8 mouse cellular contexts compared by ENCODE assay signal in genomic region chr5:74195614-74196306, GRCm38 (mm10). TPM values are rescaled to one million over a fixed set of nuclear protein-coding genes. Genes with fewer than 3 reads are reported as not detected.
DNase-seq lines count a peak whose midpoint lies in the region; ATAC-seq and TF ChIP-seq lines count a peak whose summit lies in the region.

No protein-coding gene starts in this region.

- ATAC-seq in kidney, embryonic 16.5 days (ENCODE audit: low FRiP score, low TSS enrichment): peak; percentile 20
- ATAC-seq in heart, postnatal 0 days (ENCODE audit: insufficient read depth, low read depth): peak; percentile 12
- ATAC-seq in erythroid progenitor cell, adult 5-6 weeks (replicated peaks; ENCODE audit: low FRiP score, poor library complexity, severe bottlenecking): no peak

- peak overlapping the region; percentile 63 for H3K27ac ChIP-seq in kidney, embryonic 16.5 days (ENCODE audit: low read length)
- no peak overlapping the region for H3K27ac ChIP-seq in brown adipose tissue, adult 24 weeks (replicated peaks; ENCODE audit: low read depth, low read length)
- H3K27ac ChIP-seq in heart, postnatal 0 days (ENCODE audit: low read depth): peak overlapping the region; percentile 95

- peak overlapping the region; percentile 98 for H3K4me2 ChIP-seq in kidney, embryonic 16.5 days (replicated peaks; ENCODE audit: low read depth, low read length)
- peak overlapping the region; percentile 83 for H3K4me2 ChIP-seq in heart, postnatal 0 days (ENCODE audit: low read depth, low read length)

- TF ChIP-seq CTCF in heart, postnatal 0 days (IDR thresholded peaks at IDR 0.05; ENCODE audit: low read depth): no peak

- no peaks in the 10 kb centered on the region for H3K27me3 ChIP-seq in kidney, embryonic 16.5 days (ENCODE audit: insufficient read depth, low read length)
- no peaks in the 10 kb centered on the region for H3K27me3 ChIP-seq in heart, postnatal 0 days (ENCODE audit: control insufficient read depth, insufficient read depth, low read length)

- H3K4me3 ChIP-seq in kidney, embryonic 16.5 days (ENCODE audit: low read length): peak overlapping the region; percentile 68
- H3K4me3 ChIP-seq in brown adipose tissue, adult 24 weeks (ENCODE audit: insufficient read depth, low read depth, low read length): peak overlapping the region; percentile 90
- peak overlapping the region; percentile 64 for H3K4me3 ChIP-seq in heart, postnatal 0 days (ENCODE audit: low read depth, low read length)

- no peaks in the 10 kb centered on the region for H3K9me3 ChIP-seq in kidney, embryonic 16.5 days (ENCODE audit: low read length)
- no peaks in the 10 kb centered on the region for H3K9me3 ChIP-seq in heart, postnatal 0 days (replicated peaks; ENCODE audit: control insufficient read depth, low read length)

- WGBS in kidney, embryonic 16.5 days: 1% methylated on average over 27 of the region's 27 CpGs
- WGBS in heart, postnatal 0 days: 2% methylated on average over 27 of the region's 27 CpGs

- peaks cover 27% of the 10 kb centered on the region for H3K36me3 ChIP-seq in kidney, embryonic 16.5 days (ENCODE audit: insufficient read depth, low read length)
- peaks cover 28% of the 10 kb centered on the region for H3K36me3 ChIP-seq in heart, postnatal 0 days (replicated peaks; ENCODE audit: control insufficient read depth, insufficient read depth, low read length)

- H3K4me1 ChIP-seq in kidney, embryonic 16.5 days (ENCODE audit: insufficient read depth, low read length): peaks cover 45% of the 10 kb centered on the region
- peaks cover 3% of the 10 kb centered on the region for H3K4me1 ChIP-seq in brown adipose tissue, adult 24 weeks (ENCODE audit: control insufficient read depth, insufficient read depth, insufficient read length, low read length)
- H3K4me1 ChIP-seq in heart, postnatal 0 days (ENCODE audit: control insufficient read depth, insufficient read depth): peaks cover 28% of the 10 kb centered on the region

- peak overlapping the region; percentile 89 for H3K9ac ChIP-seq in kidney, embryonic 16.5 days (replicated peaks; ENCODE audit: low read length)
- peak overlapping the region; percentile 75 for H3K9ac ChIP-seq in heart, postnatal 0 days (replicated peaks; ENCODE audit: low read depth, low read length)

- 0 out of 2 replicates have a peak, but pooled peaks have one; percentile 13 for TF ChIP-seq EP300 in heart, postnatal 0 days (IDR thresholded peaks at IDR 0.05; ENCODE audit: low read depth)

- DNase-seq in kidney, adult 9 months: no peak
- DNase-seq in heart, postnatal 0 days (ENCODE audit: low spot score): no peak
- peak; percentile 56 for DNase-seq in mesoderm, embryonic 11.5 days (ENCODE audit: low read depth, low spot score)
- no peak for DNase-seq in frontal cortex, postnatal 36 days (ENCODE audit: low spot score in 2 of 2)
- no peak for DNase-seq in urinary bladder, postnatal 4 days (ENCODE audit: low spot score in 2 of 2)

RNA-seq across cellular contexts. Expression of gene Rasl11b, which starts 0.7 kb away (rescaled TPM):
- polyA plus RNA-seq in kidney, embryonic 16.5 days (2015; fragmentation: Nextera tagmentation; extraction: Ambion mirVana): 75.1 and 78.0 TPM in 2 replicates
- 1.1 and 1.7 TPM in 2 replicates for polyA plus RNA-seq in brown adipose tissue, adult 24 weeks (2012; ENCODE audit: insufficient read depth, insufficient read length, missing spikeins)
- 22.8 and 24.5 TPM in 2 replicates for total RNA-seq in heart, postnatal 0 days (2014; rRNA removed; ENCODE audit: low replicate concordance)
- 61.9 and 67.8 TPM in 2 replicates for polyA plus RNA-seq in heart, postnatal 0 days (2015; fragmentation: Nextera tagmentation; extraction: Ambion mirVana)
- not detected in 2 replicates for total RNA-seq in erythroid progenitor cell, adult 5-6 weeks (2015; ENCODE audit: low replicate concordance)
- total RNA-seq in erythroid progenitor cell, adult 5-6 weeks (2017; ENCODE audit: low replicate concordance): not detected in 2 replicates

Comparison
In these comparisons a context has a peak if more than half of its experiments do, and no peak if none do; other contexts are left out.
1. RNA of gene Rasl11b, which starts 0.7 kb away (polyA plus RNA-seq): 75.1 to 78.0 TPM in kidney, embryonic 16.5 days and 61.9 to 67.8 TPM in heart, postnatal 0 days; 1.1 to 1.7 TPM in brown adipose tissue, adult 24 weeks; every median in the first group is over 10 times any median in the second.
2. Peak in every context shown above with its lines, with median percentiles within 50 percentile points of each other: H3K4me3 ChIP-seq.